Mouse (Mus musculus) ES-Bruce4 (cell line): ENCODE measurements around the gene Nxpe4. TPM values are rescaled to one million over a fixed set of nuclear protein-coding genes. Genes with fewer than 3 reads are reported as not detected.

ENCODE experiments used
- H3K27ac ChIP-seq: 2 replicates; pipeline ENCODE4 v1.5.1; 2012; ENCODE audit warnings: low read length, inconsistent platforms; ENCODE audit not compliant: insufficient read depth
- H3K27me3 ChIP-seq: 2 replicates; pipeline ENCODE4 v1.6.1; 2012; ENCODE audit warnings: mild to moderate bottlenecking, low read length, inconsistent platforms; ENCODE audit not compliant: control insufficient read depth, poor library complexity, insufficient read depth, severe bottlenecking
- H3K36me3 ChIP-seq: 2 replicates; pipeline ENCODE4 v1.6.1; 2012; ENCODE audit warnings: inconsistent platforms, mild to moderate bottlenecking, low read length, moderate library complexity; ENCODE audit not compliant: control insufficient read depth, poor library complexity, insufficient read depth, severe bottlenecking
- H3K4me1 ChIP-seq: one replicate; pipeline ENCODE4 v1.8.1; 2011; ENCODE audit warnings: low read length; ENCODE audit not compliant: control insufficient read depth, insufficient read depth
- H3K4me3 ChIP-seq: 2 replicates; pipeline ENCODE4 v1.5.1; 2011; ENCODE audit warnings: low read depth, mild to moderate bottlenecking, low read length
- H3K9ac ChIP-seq: 2 replicates; pipeline ENCODE4 v1.6.1; 2012; ENCODE audit warnings: low read depth, mild to moderate bottlenecking, inconsistent platforms; ENCODE audit not compliant: poor library complexity, severe bottlenecking
- H3K9me3 ChIP-seq: replicated peaks from 2 replicates; pipeline ENCODE4 v1.6.1; 2012; ENCODE audit warnings: mild to moderate bottlenecking, low read length, inconsistent platforms; ENCODE audit not compliant: control insufficient read depth, poor library complexity, insufficient read depth, severe bottlenecking
- CTCF ChIP-seq: IDR thresholded peaks from one replicate; pipeline ENCODE4 v1.8.1; 2011; ENCODE audit warnings: low read depth, low read length
- EP300 ChIP-seq: IDR thresholded peaks from 2 replicates; pipeline ENCODE4 v1.6.1; 2011; ENCODE audit warnings: low read depth, low read length; ENCODE audit not compliant: insufficient read depth
- POLR2A ChIP-seq: IDR thresholded peaks from one replicate; pipeline ENCODE4 v1.8.1; 2011; ENCODE audit warnings: low read length; ENCODE audit not compliant: insufficient read depth
- polyA plus RNA-seq: library from polyadenylated mRNA; stranded (reverse); fragments of >200 nt; gene quantifications from 2 replicates; pipeline ENCODE4 v1.2.4, GENCODE M21; 2011; ENCODE audit warnings: low read depth; ENCODE audit not compliant: missing spikeins, insufficient read depth, insufficient read length

Nxpe4 gene
- polyA plus RNA-seq, 1 experiment: 0.88 TPM

DNA sequence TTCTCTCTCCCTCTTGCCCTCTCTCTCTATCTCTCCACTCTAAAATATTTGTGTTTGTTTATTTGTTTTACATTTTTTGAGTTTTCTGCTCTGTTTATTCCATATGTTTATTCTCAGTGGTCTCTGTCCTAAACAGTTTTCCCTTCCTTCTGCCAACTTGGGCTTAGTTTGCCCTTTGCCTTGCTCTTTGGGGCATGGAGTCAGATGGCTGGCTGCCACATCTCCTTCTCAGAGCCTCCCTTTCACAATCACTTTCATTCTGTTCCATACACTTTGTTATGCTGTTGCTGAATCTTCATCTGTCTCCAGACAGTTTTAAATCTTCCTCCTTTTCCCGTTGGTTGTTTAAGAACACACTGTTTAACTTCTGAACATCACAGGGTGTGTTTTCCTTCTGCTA lies 154.0 kb downstream of the Nxpe4 start:
- H3K4me3 ChIP-seq: no peak overlapping the region
- no peak overlapping the region for H3K27ac ChIP-seq
- H3K36me3 ChIP-seq: no peaks in the 10 kb centered on the region
- no peaks in the 10 kb centered on the region for H3K27me3 ChIP-seq
- no peak overlapping the region for H3K9ac ChIP-seq
- no peaks in the 10 kb centered on the region for H3K4me1 ChIP-seq
- TF ChIP-seq POLR2A (no peak), CTCF (no peak), EP300 (no peak)
- H3K9me3 ChIP-seq: no peaks in the 10 kb centered on the region

DNA sequence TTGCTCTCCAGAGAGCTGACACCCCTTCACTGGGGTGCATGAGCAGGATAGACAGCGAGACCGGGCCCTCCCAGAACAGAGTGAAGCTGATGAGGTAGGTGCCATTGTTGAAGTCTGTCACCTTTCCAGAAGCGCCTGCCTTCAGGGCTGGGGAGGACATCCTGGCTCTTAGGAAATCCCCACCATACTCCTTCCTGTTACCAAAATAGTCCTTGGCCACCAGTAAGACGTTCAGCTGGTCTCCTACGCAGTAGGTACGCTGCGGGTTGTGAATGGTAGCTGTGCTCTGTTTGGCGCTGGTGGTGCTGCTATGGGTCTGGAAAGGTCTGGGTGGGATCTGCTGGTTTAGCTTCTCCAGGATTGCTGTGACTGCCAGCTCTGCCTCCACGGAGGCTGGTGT lies 164.5 kb downstream of the Nxpe4 start:
- no peak overlapping the region for H3K9ac ChIP-seq
- no peaks in the 10 kb centered on the region for H3K36me3 ChIP-seq
- TF ChIP-seq POLR2A (no peak), CTCF (no peak), EP300 (no peak)

GRCm38 (mm10) chr9:48329597-48329996 lies 167.8 kb downstream of the Nxpe4 start:
- Histone ChIP-seq H3K27me3 (no peaks in the 10 kb centered on the region), H3K4me1 (no peaks in the 10 kb centered on the region), H3K9ac (no peak overlapping the region), H3K36me3 (no peaks in the 10 kb centered on the region), H3K27ac (no peak overlapping the region), H3K4me3 (no peak overlapping the region), H3K9me3 (no peaks in the 10 kb centered on the region)
- TF ChIP-seq CTCF: no peak
- TF ChIP-seq POLR2A: no peak
- no peak for TF ChIP-seq EP300

More for the DNA sequence above, 164.5 kb downstream of the Nxpe4 start:
- Histone ChIP-seq H3K27me3 (no peaks in the 10 kb centered on the region), H3K27ac (no peak overlapping the region), H3K9me3 (no peaks in the 10 kb centered on the region), H3K4me1 (no peaks in the 10 kb centered on the region), H3K4me3 (no peak overlapping the region)

GRCm38 (mm10) chr9:48338783-48339455 lies 177.1 kb downstream of the Nxpe4 start:
- TF ChIP-seq EP300 (no peak), POLR2A (no peak), CTCF (no peak)
- no peaks in the 10 kb centered on the region for H3K9me3 ChIP-seq
- H3K36me3 ChIP-seq: no peaks in the 10 kb centered on the region
- H3K4me1 ChIP-seq: no peaks in the 10 kb centered on the region
- no peak overlapping the region for H3K9ac ChIP-seq
- no peak overlapping the region for H3K4me3 ChIP-seq
- H3K27ac ChIP-seq: no peak overlapping the region
- no peaks in the 10 kb centered on the region for H3K27me3 ChIP-seq

DNA sequence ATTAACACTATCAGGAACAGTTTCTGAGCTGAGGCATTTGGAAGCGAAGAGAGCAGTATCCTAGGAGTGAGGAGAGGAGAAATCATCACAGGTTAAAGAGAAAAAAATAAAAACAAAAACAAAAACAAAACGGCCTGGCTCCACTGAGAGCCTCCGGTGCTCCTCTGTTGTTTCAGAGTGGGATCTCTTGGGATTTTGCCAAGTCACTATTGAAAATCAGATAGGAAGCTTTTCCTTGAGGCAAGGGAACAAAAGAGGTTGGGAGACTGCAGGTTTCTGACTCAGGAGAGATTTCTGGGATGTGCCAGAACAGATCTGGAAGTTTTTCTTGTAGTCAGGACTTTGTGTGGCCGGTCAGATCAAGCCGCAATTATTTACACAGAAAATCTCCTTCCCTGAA lies 177.7 kb downstream of the Nxpe4 start:
- Histone ChIP-seq H3K36me3 (no peaks in the 10 kb centered on the region), H3K4me1 (no peaks in the 10 kb centered on the region), H3K27ac (no peak overlapping the region), H3K4me3 (no peak overlapping the region), H3K9ac (no peak overlapping the region), H3K9me3 (no peaks in the 10 kb centered on the region), H3K27me3 (no peaks in the 10 kb centered on the region)
- no peak for TF ChIP-seq CTCF

GRCm38 (mm10) chr9:48340708-48341380 lies 179.0 kb downstream of the Nxpe4 start:
- no peak for TF ChIP-seq EP300
- TF ChIP-seq POLR2A: no peak
- no peak for TF ChIP-seq CTCF
- H3K4me1 ChIP-seq: no peaks in the 10 kb centered on the region

More at GRCm38 (mm10) chr9:48340708-48341380, 179.0 kb downstream of the Nxpe4 start:
- Histone ChIP-seq H3K4me3 (no peak overlapping the region), H3K9me3 (no peaks in the 10 kb centered on the region), H3K27me3 (no peaks in the 10 kb centered on the region), H3K9ac (no peak overlapping the region), H3K27ac (no peak overlapping the region), H3K36me3 (no peaks in the 10 kb centered on the region)
